Mouse (Mus musculus): ENCODE results near the gene Apoa2. TPM values are rescaled to one million over a fixed set of nuclear protein-coding genes. Genes with fewer than 3 reads are reported as not detected.

Gene Apoa2
- not detected for polyA plus RNA-seq (2014; fragmentation: Illumina TruSeq; extraction: RNeasy Lipid Tissue Mini Kit (QIAGEN cat#74804); ENCODE audit: low read depth, low replicate concordance)

GRCm38 (mm10) chr1:171224857-171225256 is at the start of gene Apoa2:
TSS of gene Apoa2 (plus strand) at chr1:171225054.

DNA sequence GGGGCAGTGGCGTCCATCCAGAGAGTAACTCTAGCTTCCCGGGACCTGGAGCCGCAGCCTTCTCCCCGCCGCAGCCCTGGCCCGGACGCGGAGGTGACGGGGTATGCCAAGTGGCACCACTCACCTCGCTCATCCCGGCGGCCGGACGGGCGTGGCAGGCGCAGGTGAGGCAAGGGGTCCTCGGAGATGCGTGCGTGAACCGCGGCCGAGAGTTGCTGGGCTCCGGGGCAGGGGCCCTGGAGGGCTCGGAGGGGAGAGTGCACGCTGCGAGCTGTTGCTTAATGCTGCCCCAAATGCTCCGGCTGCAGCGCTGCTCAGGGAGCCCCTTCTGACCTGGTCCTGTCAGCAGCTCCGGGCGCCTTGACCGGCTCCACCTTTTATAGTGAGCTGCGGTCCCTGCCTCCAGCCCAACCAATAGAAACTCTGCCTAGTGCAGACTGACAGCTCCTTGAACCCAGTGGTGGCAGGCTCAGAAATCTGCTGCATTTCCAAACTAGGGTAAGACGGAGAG is 28.9 kb upstream of the Apoa2 start, which contains the start of gene Pcp4l1:
Gene Pcp4l1, minus strand, starts transcription at position 382 of the 511 bp plus-strand sequence.

GRCm38 (mm10) chr1:171213801-171214496 is 10.9 kb upstream of the Apoa2 start, which contains the start of gene Nr1i3:
TSS of gene Nr1i3 (plus strand) at chr1:171213970.

GRCm38 (mm10) chr1:171222238-171223155 is 2.4 kb upstream of the Apoa2 start, which contains the start of gene Tomm40l:
TSS of gene Tomm40l (minus strand) at chr1:171222514.

DNA sequence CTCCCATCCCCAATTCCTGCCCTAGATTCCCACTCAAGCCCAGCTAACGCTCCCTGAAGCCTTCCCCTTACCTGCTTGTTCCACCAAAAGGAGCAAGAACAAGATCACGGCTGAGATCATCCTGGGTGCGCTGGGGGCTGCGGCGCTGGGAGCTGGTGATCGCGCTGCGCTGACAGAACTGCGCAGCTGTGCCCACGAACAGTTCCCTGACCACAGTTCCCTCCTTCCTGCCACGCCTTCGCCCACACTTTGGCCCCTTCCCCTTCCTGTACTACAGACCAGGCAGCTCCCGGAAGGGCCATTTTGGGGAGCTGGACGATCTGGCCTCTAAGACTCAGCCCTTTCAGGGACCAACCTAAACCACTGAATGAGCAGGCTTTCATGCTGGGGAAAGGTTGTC is 9.3 kb downstream of the Apoa2 start, which contains the start of gene Fcer1g:
Gene Fcer1g, minus strand, starts transcription at position 240 of the 400 bp plus-strand sequence.

DNA sequence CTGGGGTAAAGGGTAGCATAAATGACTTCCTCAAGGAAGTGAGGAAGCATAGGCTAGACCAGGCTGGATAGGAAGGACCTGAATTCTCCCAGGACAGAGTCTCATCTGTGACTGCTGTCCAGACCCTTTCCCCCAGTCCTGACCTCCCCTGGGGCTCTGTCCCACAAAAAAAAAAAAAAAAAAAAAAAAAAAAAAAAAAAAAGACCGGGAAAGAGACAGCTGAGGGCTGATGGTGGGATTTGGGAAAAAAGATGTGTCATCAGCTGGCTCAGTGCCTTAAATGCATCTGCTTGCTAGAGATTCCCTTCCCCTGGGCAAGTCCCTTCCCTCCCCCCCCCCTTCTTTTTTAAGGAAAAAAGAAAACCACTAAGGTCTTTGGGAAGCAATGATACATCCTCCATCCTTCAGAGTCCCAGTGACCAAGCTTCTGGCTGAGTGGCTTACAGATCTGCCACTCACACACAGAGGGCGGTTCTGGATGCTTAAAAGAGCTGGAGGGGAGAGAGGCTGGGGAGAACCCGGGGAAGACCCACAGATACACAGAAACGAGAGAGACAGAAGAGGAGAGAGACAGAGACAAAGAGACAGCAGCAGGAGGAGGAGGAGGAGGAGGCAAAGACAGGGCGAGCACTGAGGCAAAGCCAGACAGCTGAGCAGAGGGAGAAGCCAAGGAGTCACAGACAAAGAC is 25.2 kb downstream of the Apoa2 start, which contains the start of gene Adamts4:
Gene Adamts4, plus strand, starts transcription at position 509 of the 688 bp plus-strand sequence.

GRCm38 (mm10) chr1:171250680-171251593 is 26.1 kb downstream of the Apoa2 start, which contains the start of gene Ndufs2:
TSS of gene Ndufs2 (minus strand) at chr1:171251388.

GRCm38 (mm10) chr1:171269848-171270572 is 45.2 kb downstream of the Apoa2 start, which contains the start of gene B4galt3:
TSS of gene B4galt3 (plus strand) at chr1:171270328.

Other genes starting within 250 kb of the Apoa2 start
- gene Fcgr2b, start 248.5 kb upstream of the Apoa2 start, polyA plus RNA-seq (2014; fragmentation: Illumina TruSeq; extraction: RNeasy Lipid Tissue Mini Kit (QIAGEN cat#74804); ENCODE audit: low read depth, low replicate concordance): 20.8 TPM
- gene Fcgr4, start 206.1 kb upstream of the Apoa2 start, polyA plus RNA-seq (2014; fragmentation: Illumina TruSeq; extraction: RNeasy Lipid Tissue Mini Kit (QIAGEN cat#74804); ENCODE audit: low read depth, low replicate concordance): 5.1 TPM
- 16.6 TPM for gene Fcgr3, start 160.1 kb upstream of the Apoa2 start, polyA plus RNA-seq (2014; fragmentation: Illumina TruSeq; extraction: RNeasy Lipid Tissue Mini Kit (QIAGEN cat#74804); ENCODE audit: low read depth, low replicate concordance)
- 2.4 TPM for gene Cfap126, start 111.1 kb upstream of the Apoa2 start, polyA plus RNA-seq (2014; fragmentation: Illumina TruSeq; extraction: RNeasy Lipid Tissue Mini Kit (QIAGEN cat#74804); ENCODE audit: low read depth, low replicate concordance)
- 38.8 TPM for gene Sdhc, start 74.5 kb upstream of the Apoa2 start, polyA plus RNA-seq (2014; fragmentation: Illumina TruSeq; extraction: RNeasy Lipid Tissue Mini Kit (QIAGEN cat#74804); ENCODE audit: low read depth, low replicate concordance)
- gene Mpz, start 74.3 kb upstream of the Apoa2 start, polyA plus RNA-seq (2014; fragmentation: Illumina TruSeq; extraction: RNeasy Lipid Tissue Mini Kit (QIAGEN cat#74804); ENCODE audit: low read depth, low replicate concordance): 0.41 TPM
- gene Pcp4l1, start 28.8 kb upstream of the Apoa2 start, polyA plus RNA-seq (2014; fragmentation: Illumina TruSeq; extraction: RNeasy Lipid Tissue Mini Kit (QIAGEN cat#74804); ENCODE audit: low read depth, low replicate concordance): 23.7 TPM
- gene Nr1i3, start 11.1 kb upstream of the Apoa2 start, polyA plus RNA-seq (2014; fragmentation: Illumina TruSeq; extraction: RNeasy Lipid Tissue Mini Kit (QIAGEN cat#74804); ENCODE audit: low read depth, low replicate concordance): not detected
- gene Tomm40l, start 2.5 kb upstream of the Apoa2 start, polyA plus RNA-seq (2014; fragmentation: Illumina TruSeq; extraction: RNeasy Lipid Tissue Mini Kit (QIAGEN cat#74804); ENCODE audit: low read depth, low replicate concordance): 6.5 TPM
- 32.5 TPM for gene Fcer1g, start 9.3 kb downstream of the Apoa2 start, polyA plus RNA-seq (2014; fragmentation: Illumina TruSeq; extraction: RNeasy Lipid Tissue Mini Kit (QIAGEN cat#74804); ENCODE audit: low read depth, low replicate concordance)
- 1.7 TPM for gene Adamts4, start 25.4 kb downstream of the Apoa2 start, polyA plus RNA-seq (2014; fragmentation: Illumina TruSeq; extraction: RNeasy Lipid Tissue Mini Kit (QIAGEN cat#74804); ENCODE audit: low read depth, low replicate concordance)
- 150 TPM for gene Ndufs2, start 26.3 kb downstream of the Apoa2 start, polyA plus RNA-seq (2014; fragmentation: Illumina TruSeq; extraction: RNeasy Lipid Tissue Mini Kit (QIAGEN cat#74804); ENCODE audit: low read depth, low replicate concordance)
- gene B4galt3, start 45.3 kb downstream of the Apoa2 start, polyA plus RNA-seq (2014; fragmentation: Illumina TruSeq; extraction: RNeasy Lipid Tissue Mini Kit (QIAGEN cat#74804); ENCODE audit: low read depth, low replicate concordance): 5.5 TPM
- gene Ppox, start 56.1 kb downstream of the Apoa2 start, polyA plus RNA-seq (2014; fragmentation: Illumina TruSeq; extraction: RNeasy Lipid Tissue Mini Kit (QIAGEN cat#74804); ENCODE audit: low read depth, low replicate concordance): 7.0 TPM
- 17.7 TPM for gene Usp21, start 62.9 kb downstream of the Apoa2 start, polyA plus RNA-seq (2014; fragmentation: Illumina TruSeq; extraction: RNeasy Lipid Tissue Mini Kit (QIAGEN cat#74804); ENCODE audit: low read depth, low replicate concordance)
- 132 TPM for gene Ufc1, start 70.0 kb downstream of the Apoa2 start, polyA plus RNA-seq (2014; fragmentation: Illumina TruSeq; extraction: RNeasy Lipid Tissue Mini Kit (QIAGEN cat#74804); ENCODE audit: low read depth, low replicate concordance)
- gene Dedd, start 104.1 kb downstream of the Apoa2 start, polyA plus RNA-seq (2014; fragmentation: Illumina TruSeq; extraction: RNeasy Lipid Tissue Mini Kit (QIAGEN cat#74804); ENCODE audit: low read depth, low replicate concordance): 7.5 TPM
- 31.0 TPM for gene Nit1, start 120.6 kb downstream of the Apoa2 start, polyA plus RNA-seq (2014; fragmentation: Illumina TruSeq; extraction: RNeasy Lipid Tissue Mini Kit (QIAGEN cat#74804); ENCODE audit: low read depth, low replicate concordance)
- gene Pfdn2, start 120.6 kb downstream of the Apoa2 start, polyA plus RNA-seq (2014; fragmentation: Illumina TruSeq; extraction: RNeasy Lipid Tissue Mini Kit (QIAGEN cat#74804); ENCODE audit: low read depth, low replicate concordance): 51.1 TPM
- gene Klhdc9, start 135.7 kb downstream of the Apoa2 start, polyA plus RNA-seq (2014; fragmentation: Illumina TruSeq; extraction: RNeasy Lipid Tissue Mini Kit (QIAGEN cat#74804); ENCODE audit: low read depth, low replicate concordance): not detected
- not detected for gene Nectin4, start 145.0 kb downstream of the Apoa2 start, polyA plus RNA-seq (2014; fragmentation: Illumina TruSeq; extraction: RNeasy Lipid Tissue Mini Kit (QIAGEN cat#74804); ENCODE audit: low read depth, low replicate concordance)
- gene Arhgap30, start 163.9 kb downstream of the Apoa2 start, polyA plus RNA-seq (2014; fragmentation: Illumina TruSeq; extraction: RNeasy Lipid Tissue Mini Kit (QIAGEN cat#74804); ENCODE audit: low read depth, low replicate concordance): 3.5 TPM
- 2.9 TPM for gene Usf1, start 186.3 kb downstream of the Apoa2 start, polyA plus RNA-seq (2014; fragmentation: Illumina TruSeq; extraction: RNeasy Lipid Tissue Mini Kit (QIAGEN cat#74804); ENCODE audit: low read depth, low replicate concordance)
- gene Tstd1, start 193.8 kb downstream of the Apoa2 start, polyA plus RNA-seq (2014; fragmentation: Illumina TruSeq; extraction: RNeasy Lipid Tissue Mini Kit (QIAGEN cat#74804); ENCODE audit: low read depth, low replicate concordance): not detected
- 20.3 TPM for gene F11r, start 212.5 kb downstream of the Apoa2 start, polyA plus RNA-seq (2014; fragmentation: Illumina TruSeq; extraction: RNeasy Lipid Tissue Mini Kit (QIAGEN cat#74804); ENCODE audit: low read depth, low replicate concordance)